Mouse (Mus musculus) cerebellum, adult 9-10 months (tissue): ENCODE results near the gene Emc1.

Experiments
- DNase-seq: peaks from one replicate; pipeline ENCODE4 v3.0.0; 2022

Emc1 gene

DNA sequence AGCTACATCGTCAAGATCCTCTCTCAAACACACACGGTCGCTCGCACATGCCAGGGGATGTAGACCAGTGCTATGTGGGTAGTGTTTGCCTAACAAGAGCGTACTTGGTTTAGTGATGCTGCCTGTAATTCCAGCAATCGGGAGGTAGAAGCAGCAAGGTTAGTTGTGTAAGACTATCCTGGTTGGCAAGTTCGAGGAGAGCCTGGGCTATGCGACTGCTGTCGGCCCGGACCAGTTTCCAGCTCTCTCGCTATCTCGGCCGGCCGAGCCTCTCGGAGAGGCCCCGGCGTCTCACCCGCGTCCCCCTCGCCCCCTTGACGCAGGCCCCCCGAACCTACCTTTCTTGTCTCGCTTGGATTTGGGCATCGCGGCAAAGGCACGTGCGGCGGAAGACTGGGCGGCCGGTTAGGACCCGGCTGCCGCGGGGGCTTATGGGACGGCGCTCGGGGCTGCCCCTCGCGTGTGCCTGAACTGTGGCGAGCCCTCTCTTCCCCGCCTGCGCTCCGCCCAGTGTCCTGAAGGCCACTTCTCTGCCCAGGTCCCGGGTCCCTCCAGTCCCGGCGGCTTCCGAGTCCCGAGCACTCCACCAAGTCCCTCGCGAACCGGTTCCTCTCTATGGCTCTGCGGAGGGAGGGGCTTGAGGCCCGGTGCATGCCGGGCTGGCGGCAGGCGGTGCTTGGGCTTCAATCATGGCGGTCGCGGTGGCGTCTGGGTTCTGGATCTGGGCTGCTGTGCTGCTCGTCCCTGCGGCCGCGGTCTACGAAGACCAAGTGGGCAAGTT is at the start of gene Emc1, which contains the start of the genes Mrto4 and Ubr4:
Gene Emc1, plus strand, starts transcription at position 657 of the 781 bp plus-strand sequence.
Gene Mrto4, minus strand, starts transcription at position 646 of the 781 bp plus-strand sequence.
Gene Ubr4, plus strand, starts transcription at position 679 of the 781 bp plus-strand sequence.
- peak; percentile 81 for DNase-seq

DNA sequence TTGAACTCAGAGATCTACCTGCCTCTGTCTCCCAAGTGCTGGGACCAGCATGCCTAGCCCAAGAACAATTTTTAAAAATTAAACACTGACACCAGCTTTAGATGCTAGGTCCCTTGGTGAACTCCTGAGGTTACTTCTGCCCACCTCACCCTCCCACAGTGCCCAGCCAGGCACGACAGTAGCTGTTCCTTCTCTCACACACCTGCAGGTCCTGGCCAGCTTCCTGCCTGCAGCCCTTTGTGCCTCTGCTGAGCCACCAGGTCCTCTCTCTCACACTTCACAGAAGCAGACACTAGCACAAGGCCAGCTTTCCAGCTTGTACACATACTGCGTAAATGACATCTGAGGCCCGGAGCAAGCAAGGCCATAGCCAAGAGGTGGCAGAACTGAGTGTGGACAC is 46.9 kb upstream of the Emc1 start:
- DNase-seq = no peak

- no peak for DNase-seq
These were observed 44.5 kb upstream of the Emc1 start for GRCm38 (mm10) chr4:139307916-139308315.

DNA sequence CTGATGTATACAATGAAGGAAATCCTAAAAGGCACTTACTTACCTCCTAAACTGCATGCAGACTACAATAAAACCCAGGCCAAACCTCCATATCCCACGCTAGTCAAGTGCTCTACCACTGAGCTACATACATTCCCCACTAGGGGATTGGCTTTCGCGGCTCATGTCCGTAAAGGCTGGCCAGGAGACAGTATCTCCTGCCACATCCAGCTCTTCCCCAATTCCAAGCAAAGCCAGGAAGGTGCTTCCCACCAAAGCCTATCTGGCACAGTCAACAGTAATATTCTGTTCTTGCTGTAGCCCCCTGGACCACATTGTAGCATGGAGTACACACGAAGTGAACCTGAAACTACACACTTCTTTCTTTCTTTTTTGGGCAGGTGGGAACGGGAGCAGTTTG is 42.7 kb upstream of the Emc1 start:
- DNase-seq = no peak

- peak; percentile 98 for DNase-seq
These were observed 42.1 kb upstream of the Emc1 start, which contains the start of the genes Pqlc2 and Akr7a5 for GRCm38 (mm10) chr4:139310171-139310898. Pqlc2 (minus strand) TSS chr4:139310708. Akr7a5 (plus strand) TSS chr4:139310744.

DNA sequence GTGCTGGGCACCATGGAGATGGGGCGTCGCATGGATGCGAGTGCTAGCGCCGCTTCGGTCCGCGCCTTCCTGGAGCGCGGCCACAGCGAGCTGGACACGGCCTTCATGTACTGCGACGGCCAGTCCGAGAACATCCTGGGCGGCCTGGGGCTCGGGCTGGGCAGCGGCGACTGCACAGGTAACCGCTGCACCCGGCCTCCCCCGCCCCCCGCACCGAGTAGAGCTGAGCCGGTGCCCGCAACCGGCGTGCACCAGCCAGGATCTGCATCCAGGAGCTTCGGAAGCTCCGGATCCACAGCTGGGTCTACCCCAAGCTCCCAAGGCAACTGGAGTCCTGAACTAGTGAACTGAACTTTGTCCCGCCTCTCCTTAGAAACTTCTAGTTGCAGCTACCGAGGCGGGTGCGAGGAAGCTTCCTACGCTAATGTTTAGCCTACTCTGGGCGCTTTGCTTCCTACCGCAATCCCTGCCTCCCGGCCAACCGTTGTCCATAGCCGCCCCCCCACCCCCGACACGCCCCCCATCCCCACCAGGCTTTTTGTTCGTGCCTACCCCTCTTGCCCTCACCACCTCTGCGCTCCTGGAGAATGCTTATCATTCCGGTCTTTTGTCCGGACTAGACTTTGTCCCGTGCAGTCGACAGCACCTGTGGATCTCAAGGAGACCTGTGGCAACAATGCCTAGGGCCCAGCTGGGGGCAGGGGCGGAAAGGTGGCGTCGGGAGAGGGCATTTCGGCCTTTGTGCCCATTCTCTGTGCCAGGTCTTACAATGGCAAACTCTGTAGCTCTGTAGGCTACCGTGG is 41.3 kb upstream of the Emc1 start:
- peak; percentile 36 for DNase-seq

GRCm38 (mm10) chr4:139311707-139312106 is 40.7 kb upstream of the Emc1 start:
- no peak for DNase-seq

GRCm38 (mm10) chr4:139312632-139313031 is 39.8 kb upstream of the Emc1 start:
- DNase-seq = peak; percentile 46

DNA sequence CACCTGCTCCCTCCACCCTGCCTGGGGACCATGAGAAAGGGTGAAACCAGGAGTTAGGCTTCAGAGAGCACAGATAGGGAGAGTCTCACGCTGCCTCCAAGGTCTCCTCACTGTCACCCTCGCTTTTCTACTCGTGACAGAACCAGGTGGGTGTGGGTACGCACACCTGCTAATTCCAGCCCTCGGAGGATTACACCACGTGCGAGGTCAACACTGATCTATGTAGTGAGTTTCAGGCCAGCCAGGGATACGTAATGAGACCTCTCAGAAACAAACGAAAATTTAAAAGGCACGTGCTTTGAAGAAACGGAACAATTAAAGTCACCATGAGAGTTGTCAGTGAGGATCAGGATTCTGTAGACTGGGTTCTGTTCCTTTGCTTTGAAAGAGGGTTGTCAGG is 33.9 kb upstream of the Emc1 start:
- DNase-seq = no peak

GRCm38 (mm10) chr4:139319740-139320139 is 32.6 kb upstream of the Emc1 start:
- DNase-seq = no peak

- DNase-seq = no peak
These were observed 21.8 kb upstream of the Emc1 start for GRCm38 (mm10) chr4:139330605-139331004.

GRCm38 (mm10) chr4:139334631-139335295 is 17.6 kb upstream of the Emc1 start:
- no peak for DNase-seq

DNA sequence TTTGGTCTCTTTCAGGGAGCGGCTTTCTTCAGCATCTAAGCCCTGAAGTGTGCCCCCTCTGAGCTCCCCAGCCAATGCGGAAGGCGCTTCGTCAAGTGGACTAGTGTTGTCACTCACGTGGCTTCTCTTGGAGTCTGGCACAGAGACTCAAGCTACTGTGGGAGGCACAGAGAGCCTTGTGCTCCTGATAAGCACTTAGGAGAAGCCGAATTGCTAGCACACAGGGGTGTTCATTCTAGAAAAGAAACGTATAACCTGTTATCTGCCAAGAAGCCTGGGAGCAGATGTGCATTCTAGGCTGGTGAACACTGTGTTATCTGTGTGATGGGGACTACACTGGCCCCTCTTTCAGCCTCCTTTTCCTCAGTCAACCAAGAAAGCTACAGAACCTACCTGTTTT is 16.9 kb upstream of the Emc1 start:
- no peak for DNase-seq

- DNase-seq = peak; percentile 60
These were observed 15.4 kb upstream of the Emc1 start for GRCm38 (mm10) chr4:139336822-139337483.

- no peak for DNase-seq
These were observed 14.2 kb upstream of the Emc1 start for GRCm38 (mm10) chr4:139338145-139338544.

- DNase-seq = no peak
These were observed 11.6 kb upstream of the Emc1 start for GRCm38 (mm10) chr4:139340835-139341234.

- DNase-seq = no peak
These were observed 10.7 kb upstream of the Emc1 start for GRCm38 (mm10) chr4:139341556-139342233.

DNA sequence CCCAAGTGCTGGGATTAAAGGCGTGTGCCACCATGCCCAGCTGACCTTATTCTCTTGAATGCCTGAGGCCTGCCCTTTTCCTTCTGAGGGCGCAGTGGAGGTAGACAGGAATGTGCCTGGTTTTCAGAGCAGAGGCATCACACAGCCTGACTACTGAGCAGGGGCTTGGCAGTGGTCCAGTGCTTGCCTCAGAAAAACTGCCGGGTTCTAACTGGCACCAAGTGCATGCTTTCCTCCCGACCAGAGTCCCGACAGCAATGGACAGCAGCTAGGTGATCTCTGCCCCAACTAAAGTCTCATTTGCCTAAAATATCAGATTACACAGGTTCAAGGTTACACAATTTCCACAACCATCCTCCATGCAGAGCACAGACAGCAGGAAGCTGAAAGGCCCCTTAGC is 8.7 kb upstream of the Emc1 start:
- no peak for DNase-seq

GRCm38 (mm10) chr4:139345416-139346019 is 6.9 kb upstream of the Emc1 start:
- DNase-seq = no peak

GRCm38 (mm10) chr4:139352832-139353231 is 445 bp downstream of the Emc1 start:
- DNase-seq = no peak

DNA sequence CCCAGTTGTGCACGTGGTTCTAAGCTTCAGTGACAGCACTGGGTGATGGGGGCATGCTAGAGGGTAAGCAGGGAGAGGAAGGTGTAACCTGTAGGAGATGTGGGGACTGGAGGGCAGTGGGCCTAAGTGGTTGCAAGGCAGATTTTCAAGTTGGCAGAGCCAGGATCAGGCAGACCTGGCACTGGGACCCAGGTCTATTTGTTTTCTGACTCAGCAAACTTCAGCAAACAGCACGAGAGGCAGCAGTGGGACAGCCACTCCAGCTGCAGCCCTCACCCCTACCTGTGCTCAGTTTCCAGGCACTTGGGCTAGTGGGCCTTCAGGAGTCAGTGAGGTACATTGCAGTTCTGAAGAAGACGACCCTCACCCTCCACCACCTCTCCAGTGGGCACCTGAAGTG is 4.8 kb downstream of the Emc1 start:
- DNase-seq = no peak
